Mouse (Mus musculus) liver, postnatal 0 days (tissue): ENCODE results near the gene Zfp1.

Source experiments
- CTCF ChIP-seq: sonication (generic); IDR thresholded peaks from 2 replicates; pipeline ENCODE4 v1.5.1; 2016; ENCODE audit warnings: antibody characterized with exemption, low read depth
- EP300 ChIP-seq: IDR thresholded peaks from 2 replicates; pipeline ENCODE4 v1.6.1; 2016; ENCODE audit warnings: antibody characterized with exemption, low read depth, mild to moderate bottlenecking

GRCm38 (mm10) chr8:111686881-111687280 lies 43.7 kb downstream of the Zfp1 start:
- no peak for TF ChIP-seq CTCF
- no peak for TF ChIP-seq EP300
